Mouse (Mus musculus): ENCODE results near the gene Smtnl1.

Gene Smtnl1

DNA sequence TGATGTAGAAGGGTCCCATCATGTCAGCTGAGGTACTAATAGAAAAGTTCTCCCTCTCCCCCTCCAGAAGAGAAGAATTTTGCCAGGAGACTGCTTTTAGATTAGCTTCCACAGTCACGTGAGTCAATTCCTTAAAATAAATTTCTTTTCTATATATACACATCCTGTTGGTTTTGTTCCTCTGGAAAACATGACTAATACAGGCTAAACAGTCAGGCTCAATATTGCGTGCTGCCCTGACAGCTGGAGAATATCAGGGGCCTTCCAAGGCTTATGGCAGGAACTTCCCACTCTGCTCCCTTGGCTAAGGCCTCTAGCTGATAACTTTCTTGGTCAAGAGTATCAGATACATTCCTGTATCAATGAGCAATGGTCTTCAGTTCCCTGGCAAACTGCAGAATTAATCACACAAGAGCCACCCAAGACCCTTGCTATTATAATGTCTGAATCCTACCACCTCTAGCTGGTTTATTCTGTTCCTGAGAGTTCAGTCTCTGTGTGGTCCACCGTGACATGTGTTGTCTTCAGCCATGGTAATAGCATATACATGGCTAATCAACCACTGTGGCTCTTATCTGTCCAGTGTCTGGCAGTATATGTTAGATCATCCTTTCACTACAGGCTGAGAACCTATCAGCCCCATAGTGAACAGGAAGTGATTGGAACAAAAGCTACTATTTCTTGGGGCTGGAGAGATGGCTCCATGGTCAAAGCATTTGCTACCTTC lies 38.4 kb downstream of the Smtnl1 start:
- TF ChIP-seq GATA4 (IDR thresholded peaks at IDR 0.05; ENCODE audit: insufficient replicate concordance, low read length) = no peak

DNA sequence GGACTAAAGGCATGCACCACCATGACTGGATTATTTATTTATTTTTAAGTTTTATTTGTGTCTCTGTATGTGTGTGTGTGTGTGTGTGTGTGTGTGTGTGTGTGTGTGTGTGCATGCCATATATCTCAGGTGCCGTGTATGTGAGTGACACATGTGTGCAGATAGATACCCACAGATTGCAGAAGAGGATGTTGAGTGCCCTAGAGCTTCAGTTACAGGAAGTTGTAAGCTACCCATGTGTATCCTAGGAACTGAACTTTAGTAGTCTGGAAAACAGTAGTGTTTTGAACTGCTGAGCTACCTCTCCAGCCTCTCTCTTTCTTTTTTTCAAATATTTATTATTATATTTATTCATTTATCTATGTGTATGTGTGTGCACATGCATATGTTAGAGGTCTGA lies 39.1 kb downstream of the Smtnl1 start:
- no peak for TF ChIP-seq GATA4 (IDR thresholded peaks at IDR 0.05; ENCODE audit: insufficient replicate concordance, low read length)

DNA sequence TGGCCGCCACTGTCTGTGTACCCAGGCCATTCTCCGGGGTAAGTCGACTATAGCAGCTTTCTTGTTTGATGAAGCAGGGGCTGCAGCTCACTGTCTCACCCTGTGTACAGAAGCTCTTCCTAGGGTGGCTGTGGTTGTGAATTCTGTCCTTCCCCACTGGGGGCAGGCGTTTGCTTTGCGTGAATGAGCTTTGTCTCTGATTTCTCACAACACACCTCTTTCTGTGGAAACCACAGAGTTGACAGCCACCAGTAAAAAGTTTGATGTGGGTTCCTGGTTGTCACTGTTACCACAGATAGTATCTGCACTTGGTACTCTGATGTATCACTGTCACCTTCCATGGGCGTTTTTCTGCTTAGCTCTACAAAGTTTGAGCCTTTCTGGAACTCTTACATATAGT lies 43.2 kb downstream of the Smtnl1 start:
- TF ChIP-seq GATA4 (IDR thresholded peaks at IDR 0.05; ENCODE audit: insufficient replicate concordance, low read length) = no peak

DNA sequence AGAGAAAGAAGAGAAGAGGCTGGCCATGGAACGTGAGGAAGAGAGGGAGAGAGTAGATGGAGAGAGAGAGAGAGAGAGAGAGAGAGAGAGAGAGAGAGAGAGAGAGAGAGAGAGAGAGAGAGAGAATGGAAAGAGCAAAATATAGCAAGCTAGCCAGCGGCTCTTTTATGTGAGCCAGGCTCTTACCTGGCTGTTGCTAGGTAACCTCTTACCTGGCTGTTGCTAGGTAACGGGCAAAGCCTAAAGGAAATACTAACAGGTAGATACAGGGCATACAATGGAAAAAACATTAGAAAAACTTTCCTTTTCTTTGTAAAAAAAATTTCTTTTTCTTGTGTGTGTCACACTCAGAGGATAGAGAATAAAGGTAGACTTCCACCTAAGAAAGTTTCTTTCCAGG lies 44.7 kb downstream of the Smtnl1 start:
- no peak for TF ChIP-seq GATA4 (IDR thresholded peaks at IDR 0.05; ENCODE audit: insufficient replicate concordance, low read length)

DNA sequence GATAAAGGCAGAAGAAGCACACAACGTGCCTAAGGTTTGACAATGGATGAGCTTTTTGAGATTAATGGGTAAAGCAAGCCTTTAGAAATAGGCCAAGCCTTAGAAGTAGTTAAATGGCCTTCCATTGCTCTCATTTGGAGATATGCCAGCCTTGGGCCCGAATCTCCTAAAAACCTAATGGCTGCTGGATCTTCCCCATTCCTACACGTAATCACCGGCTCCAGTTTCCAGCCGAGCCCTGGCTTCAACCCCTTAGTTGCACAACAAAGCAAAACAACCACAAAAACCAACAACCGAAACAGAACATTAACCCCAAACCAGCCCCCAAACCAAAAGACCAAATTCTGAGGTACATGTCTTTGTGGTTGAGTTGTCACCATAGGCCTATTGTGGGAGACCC lies 46.8 kb downstream of the Smtnl1 start:
- TF ChIP-seq GATA4 (IDR thresholded peaks at IDR 0.05; ENCODE audit: insufficient replicate concordance, low read length) = no peak

DNA sequence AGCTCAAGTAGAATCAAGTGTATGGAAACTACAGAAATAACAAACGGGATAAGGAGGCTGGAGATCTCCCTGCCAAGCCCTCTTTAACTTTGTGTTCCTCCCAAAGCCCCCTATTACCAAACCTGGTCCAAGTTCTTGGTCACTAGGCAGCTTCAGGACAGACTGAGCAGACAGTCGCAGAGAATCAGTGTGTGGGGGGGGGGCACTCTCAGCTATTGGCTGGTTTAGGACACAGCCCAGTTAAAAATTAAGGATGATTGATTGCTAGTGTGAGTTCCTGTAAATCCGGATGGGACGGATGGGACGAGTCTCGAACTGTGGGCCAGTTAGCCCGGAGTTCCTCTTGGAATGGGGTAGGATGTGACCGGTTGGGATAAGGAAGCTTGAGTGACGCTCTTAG lies 47.2 kb downstream of the Smtnl1 start, which contains the start of gene Serping1:
Gene Serping1 (minus strand): TSS at position 204 of the 400 bp plus-strand sequence.
- TF ChIP-seq GATA4 (IDR thresholded peaks at IDR 0.05; ENCODE audit: insufficient replicate concordance, low read length) = no peak

DNA sequence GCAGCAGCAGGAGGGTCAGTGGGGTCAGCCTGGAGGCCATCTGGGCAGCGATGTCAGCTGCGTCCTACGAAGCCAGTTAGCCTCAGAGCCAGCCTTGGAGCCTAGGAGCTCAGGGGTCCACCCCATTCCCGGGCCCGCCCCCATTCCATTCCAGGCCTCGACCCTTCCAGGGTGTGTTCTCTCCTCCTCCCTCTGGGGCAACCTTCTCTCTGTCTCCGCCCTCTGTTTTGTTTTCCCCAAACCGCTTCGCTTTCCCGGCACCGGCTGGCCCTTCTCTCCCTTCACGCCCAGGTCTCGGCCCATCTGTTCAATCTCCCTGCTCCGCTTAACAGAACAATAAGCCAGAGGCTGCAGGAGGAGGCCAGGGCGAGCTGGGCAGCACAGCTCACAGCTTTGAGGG lies 47.7 kb downstream of the Smtnl1 start:
- no peak for TF ChIP-seq GATA4 (IDR thresholded peaks at IDR 0.05; ENCODE audit: insufficient replicate concordance, low read length)

DNA sequence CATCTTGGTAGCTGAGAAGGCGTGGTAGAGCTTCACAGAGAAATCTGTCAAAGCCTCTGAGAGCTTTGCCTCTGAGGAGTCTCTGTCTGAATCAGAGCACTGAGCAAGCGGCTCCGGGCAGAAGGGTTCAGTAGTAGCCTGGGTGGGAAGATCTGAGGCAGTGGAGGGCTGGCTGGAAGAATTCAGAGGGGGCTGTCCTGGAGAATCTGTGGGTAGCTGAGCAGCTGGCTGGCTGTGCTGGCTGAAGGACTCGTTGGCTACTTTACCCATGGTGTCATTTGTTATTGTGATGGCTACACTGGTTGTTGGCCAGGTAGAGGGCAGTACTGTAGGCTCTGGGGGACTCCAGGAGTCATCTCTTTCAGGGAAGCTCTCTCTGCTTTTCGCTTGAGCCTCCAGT lies 49.3 kb downstream of the Smtnl1 start:
- TF ChIP-seq GATA4 (IDR thresholded peaks at IDR 0.05; ENCODE audit: insufficient replicate concordance, low read length) = no peak

DNA sequence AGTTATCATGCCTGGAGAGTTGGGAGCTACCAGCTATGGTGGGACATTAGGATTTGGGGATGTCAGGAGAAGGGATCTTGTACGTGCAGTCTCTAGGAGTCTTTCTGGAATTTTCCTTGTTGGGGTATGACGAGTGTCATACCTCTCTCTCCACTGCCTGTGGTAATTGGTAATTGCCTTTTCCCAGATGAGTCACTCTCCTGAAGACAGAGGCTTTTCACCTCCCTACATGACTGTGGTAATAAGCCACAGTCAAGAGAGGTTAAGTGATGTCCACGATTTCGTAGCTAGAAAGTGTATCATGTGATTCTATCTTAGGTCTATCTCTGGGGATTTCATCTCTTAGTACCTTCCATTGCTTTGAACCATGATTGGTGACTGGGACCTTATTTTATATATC lies 50.0 kb downstream of the Smtnl1 start:
- TF ChIP-seq GATA4 (IDR thresholded peaks at IDR 0.05; ENCODE audit: insufficient replicate concordance, low read length) = no peak

DNA sequence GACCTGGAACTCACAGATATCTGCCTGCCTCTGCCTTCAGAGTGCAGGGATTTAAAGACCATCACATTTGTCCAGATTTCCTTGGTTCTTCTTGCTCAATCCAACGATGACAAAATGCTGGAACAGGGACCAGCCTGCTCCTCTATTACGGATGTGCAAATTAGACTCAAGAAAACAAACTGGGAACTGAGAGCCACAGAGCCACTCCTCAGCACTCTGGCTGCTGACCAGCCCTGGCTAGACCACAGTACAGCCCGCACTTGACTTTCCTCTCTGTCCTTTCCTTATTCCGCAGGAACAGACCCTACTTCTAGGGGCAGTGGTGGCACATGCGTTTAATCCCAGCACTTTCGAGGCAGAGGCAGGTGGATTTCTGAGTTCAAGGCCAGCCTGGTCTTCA lies 52.0 kb downstream of the Smtnl1 start:
- TF ChIP-seq GATA4 (IDR thresholded peaks at IDR 0.05; ENCODE audit: insufficient replicate concordance, low read length) = no peak

DNA sequence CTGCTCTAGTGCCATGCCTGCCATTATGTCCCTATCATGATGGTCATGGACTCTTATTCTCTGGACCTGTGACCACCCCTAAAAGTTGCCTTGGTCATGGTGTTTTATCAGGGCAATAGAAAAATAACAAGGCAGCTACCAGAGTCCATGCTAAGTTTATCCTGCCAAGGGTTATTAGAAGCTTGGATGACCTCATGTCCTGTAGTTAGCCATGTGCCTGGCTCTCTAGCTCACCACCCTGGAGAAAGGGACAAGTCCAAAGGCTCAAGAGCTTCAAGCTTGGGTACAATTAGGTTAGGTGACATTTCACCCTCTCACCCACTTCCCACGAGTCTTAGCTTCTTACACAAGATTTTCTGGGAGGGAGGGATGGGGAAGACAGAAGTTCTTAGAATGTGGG lies 59.6 kb downstream of the Smtnl1 start:
- no peak for TF ChIP-seq GATA4 (IDR thresholded peaks at IDR 0.05; ENCODE audit: insufficient replicate concordance, low read length)

DNA sequence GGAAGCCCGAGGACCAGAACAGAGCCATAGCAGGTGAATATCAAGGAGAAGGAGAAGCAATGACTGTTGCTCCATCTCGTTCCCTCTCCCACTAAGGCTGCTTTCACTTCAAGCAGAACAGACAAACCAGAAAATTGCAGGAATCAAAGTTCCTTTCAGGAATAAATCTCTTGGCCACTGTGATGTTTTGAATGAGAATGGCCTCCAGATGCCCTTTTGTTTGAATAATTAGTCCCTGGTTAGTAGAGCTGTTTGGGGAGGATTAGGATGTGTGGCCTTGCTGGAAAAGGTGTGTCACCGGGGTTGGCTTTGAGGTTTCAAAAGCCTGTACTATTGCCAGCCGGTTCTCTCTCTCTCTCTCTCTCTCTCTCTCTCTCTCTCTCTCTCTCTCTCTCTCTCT lies 60.2 kb downstream of the Smtnl1 start:
- TF ChIP-seq GATA4 (IDR thresholded peaks at IDR 0.05; ENCODE audit: insufficient replicate concordance, low read length) = no peak

DNA sequence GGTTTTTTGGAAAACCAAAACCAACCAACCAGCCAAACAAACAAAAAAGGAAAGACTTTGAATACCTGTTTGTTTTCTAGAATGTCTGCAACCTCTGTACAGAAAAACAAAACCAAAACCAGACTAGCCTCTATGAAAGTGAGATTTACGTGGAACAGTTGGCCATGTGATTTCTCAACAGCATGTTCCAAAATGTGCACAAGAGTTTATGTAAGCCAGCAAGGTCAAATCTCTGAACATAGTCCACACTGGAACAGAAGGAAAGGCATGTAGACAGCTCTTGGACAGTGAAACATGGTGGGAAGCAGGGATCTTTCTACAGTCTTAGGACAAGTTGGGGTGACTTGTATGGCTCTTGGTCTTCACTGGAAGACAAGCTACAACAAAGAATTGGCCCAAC lies 60.6 kb downstream of the Smtnl1 start:
- TF ChIP-seq GATA4 (IDR thresholded peaks at IDR 0.05; ENCODE audit: insufficient replicate concordance, low read length) = no peak

DNA sequence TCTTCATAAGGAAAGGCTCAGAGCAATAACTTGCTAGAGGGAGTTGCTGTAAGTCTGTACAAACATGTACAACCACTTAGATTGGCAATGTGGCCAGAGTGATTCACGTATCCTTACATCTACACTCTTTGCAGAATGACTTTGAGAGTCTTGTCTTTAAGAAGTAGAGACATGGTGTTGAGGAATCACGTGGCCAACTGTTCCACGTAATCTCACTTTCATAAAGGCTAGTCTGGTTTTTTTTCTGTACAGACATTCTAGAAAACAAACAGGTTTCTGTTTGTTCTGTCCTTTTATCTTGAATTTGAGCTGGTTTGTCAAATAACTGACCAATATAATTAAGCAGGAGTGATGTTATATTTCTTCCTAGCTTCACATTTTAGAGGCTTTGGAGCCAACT lies 61.1 kb downstream of the Smtnl1 start:
- no peak for TF ChIP-seq GATA4 (IDR thresholded peaks at IDR 0.05; ENCODE audit: insufficient replicate concordance, low read length)
